Mouse (Mus musculus): ENCODE data around the gene Gpbp1.

The Gpbp1 gene

DNA sequence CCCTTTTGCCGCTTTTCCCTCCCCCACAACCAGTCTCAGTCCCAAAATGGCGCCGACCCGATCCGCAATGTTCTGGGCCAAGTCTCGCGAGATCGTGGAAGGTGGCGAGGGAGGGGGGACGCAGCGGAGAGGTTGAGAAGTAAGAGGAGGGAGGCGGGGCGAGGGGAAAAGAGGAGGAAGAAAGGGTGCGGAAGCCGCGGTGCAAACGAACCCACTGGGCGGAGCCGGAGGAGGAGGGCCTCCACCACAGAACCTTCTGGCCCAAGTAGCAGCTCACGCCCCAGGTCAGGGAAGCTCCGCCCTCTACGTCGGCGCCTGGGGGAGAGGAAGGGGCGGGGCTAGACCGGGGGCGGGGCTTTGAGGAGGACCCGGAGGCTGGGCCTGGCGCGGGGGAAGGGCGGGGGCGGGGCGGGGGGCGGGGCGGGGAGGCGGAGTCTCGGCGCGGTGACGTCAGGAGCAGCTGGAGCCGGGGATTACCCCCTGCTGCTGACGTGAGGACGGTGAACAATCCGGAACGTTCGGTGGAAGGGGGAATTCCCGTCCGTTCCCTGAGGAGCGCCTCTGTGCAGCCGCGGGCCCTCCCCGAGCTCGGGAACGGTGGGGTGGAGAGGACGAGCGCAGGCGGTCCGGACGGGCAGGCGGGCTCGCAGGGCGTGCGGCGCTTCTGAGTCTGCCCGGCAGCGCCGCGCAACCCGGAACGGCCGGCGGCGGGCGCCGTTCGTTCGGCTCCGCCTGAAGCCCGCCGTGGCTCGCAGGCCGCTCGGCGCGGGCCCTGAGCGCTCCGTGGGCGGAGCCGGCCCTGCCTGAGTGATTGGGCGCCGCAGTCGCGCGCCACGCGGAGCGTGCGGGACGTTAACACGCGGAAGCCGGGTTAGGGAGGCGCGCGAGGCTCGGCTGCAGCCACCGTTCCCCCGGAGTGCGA, at the start of gene Gpbp1:
Gene Gpbp1 (minus strand): TSS at position 310 of the 922 bp plus-strand sequence.
- DNase-seq = peak; percentile 99 to 100

- no peak for DNase-seq
Observed at GRCm38 (mm10) chr13:111537718-111538117, 47.8 kb upstream of the Gpbp1 start.

GRCm38 (mm10) chr13:111536207-111536887, 46.4 kb upstream of the Gpbp1 start:
- DNase-seq = no peak

- DNase-seq = peak; percentile 3 to 26
Observed at GRCm38 (mm10) chr13:111534131-111534530, 44.2 kb upstream of the Gpbp1 start.

- DNase-seq = peak; percentile 17 to 21
Observed at GRCm38 (mm10) chr13:111532178-111532948, 42.5 kb upstream of the Gpbp1 start.

GRCm38 (mm10) chr13:111531701-111532100, 41.8 kb upstream of the Gpbp1 start:
- DNase-seq = no peak

DNA sequence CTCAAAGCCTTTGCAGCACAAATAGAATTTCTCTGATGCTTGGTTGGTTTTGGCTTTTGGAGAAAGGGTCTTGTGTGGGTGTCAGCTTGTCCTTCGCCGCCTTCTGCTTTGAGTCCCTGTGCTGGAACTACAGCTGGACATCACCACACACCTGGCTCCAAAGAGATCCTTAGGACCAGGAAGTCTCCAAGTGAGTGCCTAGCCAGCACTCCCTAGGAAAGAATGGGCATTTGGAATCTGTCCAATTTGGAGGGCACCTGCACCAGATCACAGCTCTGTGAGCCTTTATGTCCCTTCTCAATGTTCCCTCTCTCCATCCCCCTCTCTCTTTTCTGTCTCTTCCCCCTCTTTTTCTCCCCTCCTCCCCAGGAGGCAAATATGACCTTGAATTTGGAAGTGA, 34.4 kb upstream of the Gpbp1 start:
- DNase-seq = no peak

DNA sequence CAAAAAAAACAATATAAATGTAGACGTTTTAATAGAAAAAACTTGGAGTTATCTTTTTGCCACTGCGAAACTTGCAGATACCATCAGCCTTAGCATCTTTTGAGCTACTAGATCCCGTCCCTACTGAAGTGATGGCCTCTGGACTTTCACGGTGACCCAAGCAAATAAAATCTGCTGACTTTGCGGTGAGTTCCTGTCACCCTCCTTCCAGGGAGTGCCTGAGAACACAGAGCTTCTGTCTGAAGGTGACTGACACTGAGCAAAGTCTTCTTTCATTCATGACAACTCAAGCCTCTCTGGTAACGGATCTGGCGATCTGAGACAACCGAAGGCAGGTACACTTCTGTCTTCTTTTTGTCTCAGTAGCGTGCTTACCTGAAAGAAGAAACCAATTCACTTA, 32.4 kb upstream of the Gpbp1 start:
- DNase-seq = no peak

DNA sequence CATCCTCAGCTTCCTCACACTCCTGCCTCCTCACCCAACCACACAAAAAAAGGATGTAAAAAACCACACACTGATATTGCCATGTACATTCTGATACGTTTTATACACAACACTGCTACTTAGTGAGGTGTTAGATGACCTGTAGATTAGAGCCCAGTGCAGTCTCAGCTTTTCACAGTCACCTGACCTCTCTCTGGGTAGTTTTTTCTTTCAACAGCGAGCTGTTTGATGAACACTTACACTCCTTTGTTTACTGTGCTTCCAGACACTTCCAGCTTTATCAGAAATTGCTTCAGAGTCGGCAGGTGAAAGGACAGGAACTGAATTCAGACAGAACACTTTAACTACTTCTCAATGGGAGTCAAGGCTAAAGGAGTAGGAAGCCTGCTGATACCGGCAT, 30.5 kb upstream of the Gpbp1 start:
- no peak for DNase-seq

- no peak for DNase-seq
Observed at GRCm38 (mm10) chr13:111518332-111518731, 28.4 kb upstream of the Gpbp1 start.

DNA sequence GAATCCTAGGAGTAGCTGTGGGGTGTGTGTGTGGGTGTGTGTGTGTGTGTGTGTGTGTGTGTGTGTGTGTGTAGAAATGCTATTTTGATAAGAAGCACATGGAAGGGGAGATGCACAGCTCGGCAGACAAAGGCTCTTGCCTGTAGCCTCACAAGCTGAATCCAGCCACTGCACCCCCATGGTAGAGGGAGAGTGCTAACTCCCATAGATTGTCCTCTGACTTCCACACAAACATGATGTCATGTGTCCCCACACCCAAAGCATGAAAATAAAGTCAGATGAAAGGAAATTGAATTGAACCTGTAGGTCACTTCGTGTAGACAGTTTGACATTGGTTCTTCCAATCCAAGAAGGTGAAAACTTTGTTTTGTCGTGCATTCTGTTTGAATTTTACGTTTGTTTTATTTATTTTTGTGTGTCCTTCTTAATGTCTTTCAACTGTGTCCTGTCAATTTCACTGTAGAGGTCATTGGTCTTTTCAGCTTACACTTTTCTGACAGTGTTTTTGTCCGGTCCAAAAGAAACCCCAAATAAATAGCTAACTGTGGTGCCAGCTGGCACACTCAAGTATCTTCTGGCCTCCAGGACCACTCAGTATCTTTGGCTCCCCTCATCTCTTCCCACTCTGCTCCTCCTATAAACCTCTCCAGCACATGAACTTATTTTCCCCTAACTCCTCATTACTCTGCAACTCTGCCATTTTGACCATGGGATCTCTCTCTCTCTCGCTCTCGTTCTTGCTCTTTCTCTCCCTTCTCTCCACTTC, 26.7 kb upstream of the Gpbp1 start:
- DNase-seq = no peak

DNA sequence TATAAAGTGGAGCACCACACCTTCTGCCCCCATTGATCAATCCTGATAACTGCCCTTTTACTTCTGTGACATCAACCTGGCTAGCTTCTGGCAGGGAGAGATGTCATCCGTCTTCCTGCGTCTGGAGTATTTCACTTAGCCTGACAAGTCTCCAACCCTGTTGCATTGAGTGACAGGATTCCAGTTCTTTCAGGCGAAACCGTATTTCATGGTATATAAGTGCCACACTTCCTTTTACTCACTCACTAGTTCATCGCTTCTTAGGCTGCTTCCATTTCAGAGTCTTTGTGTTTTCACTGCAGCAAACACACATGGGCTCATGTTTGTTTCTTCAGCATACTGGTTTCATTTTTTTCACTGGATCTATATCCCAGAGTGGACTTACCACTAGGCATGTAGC, 19.5 kb upstream of the Gpbp1 start:
- DNase-seq = no peak

DNA sequence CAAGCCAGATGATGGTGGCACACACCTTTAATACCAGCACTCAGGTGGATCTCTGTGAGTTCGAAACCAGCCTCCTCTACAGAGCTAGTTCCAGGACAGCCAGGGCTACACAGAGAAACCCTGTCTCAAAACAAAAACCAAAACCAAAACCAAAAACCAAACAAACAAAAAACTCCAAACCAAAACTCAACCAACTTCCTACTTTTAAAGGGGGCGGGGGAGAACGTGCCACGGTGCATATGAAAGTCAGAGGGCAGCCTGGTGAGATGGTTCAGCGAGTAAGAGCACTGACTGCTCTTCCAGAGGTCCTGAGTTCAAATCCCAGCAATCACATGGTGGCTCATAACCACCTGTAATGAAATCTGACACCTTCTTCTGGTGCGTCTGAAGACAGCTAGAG, 18.7 kb upstream of the Gpbp1 start:
- no peak for DNase-seq

DNA sequence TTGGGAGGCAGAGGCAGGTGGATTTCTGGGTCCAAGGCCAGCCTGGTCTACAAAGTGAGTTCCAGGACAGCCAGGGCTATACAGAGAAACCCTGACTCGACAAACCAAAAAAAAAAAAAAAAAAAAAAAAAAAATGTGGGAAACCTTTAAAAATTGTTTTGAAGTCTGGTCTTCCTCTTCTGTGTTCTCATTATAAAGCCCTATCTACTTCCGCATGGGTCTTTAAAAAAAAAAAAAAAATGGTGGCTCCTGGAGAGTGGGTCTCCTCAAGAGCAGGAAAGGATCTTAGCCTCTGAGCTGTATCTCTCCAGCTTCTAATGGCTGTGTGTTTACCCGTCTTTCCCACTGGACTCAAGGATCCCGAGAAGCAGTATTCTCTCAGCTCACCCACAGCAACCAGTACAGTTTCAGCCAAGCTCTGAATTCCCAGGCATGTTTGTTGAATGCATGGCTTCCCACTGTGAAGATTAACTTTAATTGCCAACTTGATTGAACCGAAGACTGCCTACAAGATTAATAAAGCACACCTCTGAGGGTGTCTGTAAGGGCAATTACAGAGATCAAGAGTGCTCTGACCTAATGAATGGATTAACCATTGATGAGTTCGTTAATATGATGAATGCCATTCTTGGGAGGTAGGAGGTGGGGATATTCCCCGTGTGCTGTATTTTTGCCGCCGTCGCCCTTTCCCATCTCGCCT, 4.6 kb upstream of the Gpbp1 start:
- DNase-seq = no peak

DNA sequence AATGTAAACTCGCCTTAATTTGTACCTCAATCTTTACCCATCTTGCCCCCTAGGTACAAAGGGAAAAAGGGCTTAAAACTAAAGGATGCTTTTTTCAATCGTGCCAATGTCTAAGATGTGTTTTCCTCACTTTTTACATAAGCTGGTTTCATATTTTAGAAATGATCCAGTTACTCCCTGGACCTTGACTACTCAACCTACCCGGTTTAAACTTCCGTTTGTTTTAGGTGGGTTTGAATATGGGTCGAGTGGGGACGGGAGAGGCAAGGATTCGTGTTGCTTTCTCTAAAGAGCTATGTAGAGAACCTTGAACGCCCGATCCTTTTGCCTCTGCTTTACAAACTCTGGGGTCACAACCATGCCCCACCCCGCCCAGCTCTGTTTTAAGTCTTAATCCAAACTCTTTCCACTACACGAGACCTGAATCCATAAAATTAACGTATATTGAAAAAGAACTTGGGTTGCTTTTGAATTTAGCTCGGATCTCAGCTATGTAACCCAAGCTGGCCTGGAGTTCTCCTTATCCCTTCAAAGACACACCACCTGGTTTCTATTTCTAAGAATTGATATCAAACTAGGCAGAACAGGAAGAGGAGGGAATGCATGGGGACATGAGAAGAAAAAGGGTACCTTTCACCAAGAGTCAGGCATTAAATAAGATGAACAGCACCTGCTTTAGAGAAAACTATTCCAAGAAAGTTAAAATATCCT, 1.3 kb upstream of the Gpbp1 start:
- no peak for DNase-seq

DNA sequence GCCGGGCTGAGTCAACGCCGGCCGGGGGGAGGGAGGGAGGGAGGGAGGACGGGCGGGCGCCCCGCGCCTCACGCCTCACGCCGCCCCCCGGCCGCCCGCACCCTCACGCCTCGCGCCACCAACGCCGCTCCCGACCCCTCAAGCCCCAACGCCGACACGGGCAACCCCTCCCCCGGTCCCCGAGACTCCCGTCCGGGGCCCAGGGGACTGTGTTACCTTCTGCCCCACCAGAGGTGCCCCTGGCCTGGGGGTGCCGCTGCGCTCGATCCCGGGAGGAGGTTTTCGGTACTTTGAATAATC, 459 bp downstream of the Gpbp1 start:
- no peak for DNase-seq

- peak; percentile 58 to 62 for DNase-seq
Observed at GRCm38 (mm10) chr13:111488651-111489501, 1.0 kb downstream of the Gpbp1 start.

DNA sequence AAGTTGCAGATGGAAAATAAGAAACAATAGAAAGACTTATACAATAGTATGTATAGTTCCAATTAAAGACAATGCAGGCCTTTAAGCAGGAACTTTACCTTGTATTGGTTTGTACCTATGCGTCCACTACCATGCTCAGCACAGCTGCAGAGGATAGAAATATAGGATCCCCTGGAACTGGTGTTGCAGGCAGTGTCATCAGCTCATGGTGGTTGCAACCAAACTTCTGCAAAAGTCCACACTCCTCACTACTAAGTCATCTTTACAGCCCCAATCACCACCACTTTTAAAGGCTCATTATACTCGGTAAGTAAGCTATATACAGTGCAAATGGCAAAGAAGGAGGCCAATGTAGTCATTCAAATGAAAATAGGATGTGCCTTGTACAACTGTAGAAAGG, 12.2 kb downstream of the Gpbp1 start:
- DNase-seq = no peak

- no peak for DNase-seq
Observed at GRCm38 (mm10) chr13:111470562-111471237, 19.2 kb downstream of the Gpbp1 start.

DNA sequence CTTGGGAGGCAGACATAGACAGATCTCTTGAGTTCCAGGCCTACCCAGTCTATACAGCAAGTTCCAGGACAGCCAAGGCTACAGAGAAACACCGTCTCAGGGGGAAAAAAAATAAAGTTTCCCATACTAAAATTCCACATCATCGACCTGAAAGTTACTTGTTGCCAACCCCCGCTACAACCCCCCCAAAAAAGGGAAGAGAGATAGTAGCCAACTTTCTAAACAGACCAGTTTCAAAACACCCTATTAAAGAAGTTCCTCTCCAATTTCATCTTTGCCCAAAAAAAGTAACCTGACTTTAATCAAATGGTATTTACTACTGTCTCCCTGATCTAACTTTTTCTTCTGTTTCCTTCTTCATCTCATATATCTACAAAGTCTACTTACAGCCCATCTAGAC, 22.6 kb downstream of the Gpbp1 start:
- no peak for DNase-seq
